Mouse (Mus musculus) CH12.LX (cell line): ENCODE data around the gene Trmt112.

ENCODE experiments used
- CHD2 ChIP-seq: IDR thresholded peaks from 2 replicates; pipeline ENCODE4 v1.6.1; 2011; ENCODE audit warnings: low read length, improper control_type of control experiment
- CTCF ChIP-seq, 2 experiments: IDR thresholded peaks in 1 of 2; conservative IDR thresholded peaks in 1 of 2; 2 replicates each; pipeline ENCODE4 v1.5.1; 2011 to 2012; ENCODE audit warnings: low read depth in 2 of 2, low read length in 2 of 2, improper control_type of control experiment in 1 of 2, inconsistent platforms in 1 of 2, mild to moderate bottlenecking in 1 of 2, moderate library complexity in 1 of 2
- EP300 ChIP-seq: IDR thresholded peaks from 2 replicates; pipeline ENCODE4 v1.6.1; 2011; ENCODE audit warnings: low read length, improper control_type of control experiment
- KAT2A ChIP-seq: IDR thresholded peaks from 2 replicates; pipeline ENCODE4 v1.6.1; 2012; ENCODE audit warnings: low read length, improper control_type of control experiment, inconsistent platforms; ENCODE audit not compliant: insufficient replicate concordance
- MAFK ChIP-seq: IDR thresholded peaks from 2 replicates; pipeline ENCODE4 v1.6.1; 2011; ENCODE audit warnings: low read length, improper control_type of control experiment; ENCODE audit not compliant: insufficient replicate concordance
- MAX ChIP-seq: IDR thresholded peaks from 2 replicates; pipeline ENCODE4 v1.6.1; 2011; ENCODE audit warnings: low read length, improper control_type of control experiment
- MXI1 ChIP-seq: IDR thresholded peaks from 2 replicates; pipeline ENCODE4 v1.6.1; 2011; ENCODE audit warnings: mild to moderate bottlenecking, low read depth, low read length, improper control_type of control experiment
- MYC ChIP-seq: IDR thresholded peaks from 2 replicates; pipeline ENCODE4 v1.6.1; 2011; ENCODE audit warnings: low read depth, mild to moderate bottlenecking, improper control_type of control experiment, low read length
- NELFE ChIP-seq: IDR thresholded peaks from 2 replicates; pipeline ENCODE4 v1.6.1; 2011; ENCODE audit warnings: low read depth, low read length, improper control_type of control experiment
- POLR2A ChIP-seq: IDR thresholded peaks from 2 replicates; pipeline ENCODE4 v1.6.1; 2011; ENCODE audit warnings: low read depth, mild to moderate bottlenecking, improper control_type of control experiment, low read length
- TBP ChIP-seq: conservative IDR thresholded peaks from 2 replicates; pipeline ENCODE4 v1.6.1; 2011; ENCODE audit warnings: low read depth, low read length, improper control_type of control experiment
- TCF12 ChIP-seq: IDR thresholded peaks from 2 replicates; pipeline ENCODE4 v1.6.1; 2014; ENCODE audit warnings: low read depth, mild to moderate bottlenecking, inconsistent platforms, low read length, improper control_type of control experiment
- ZKSCAN1 ChIP-seq: IDR thresholded peaks from 2 replicates; pipeline ENCODE4 v1.6.1; 2012; ENCODE audit warnings: low read depth, inconsistent platforms, low read length, improper control_type of control experiment, borderline replicate concordance
- ZNF384 ChIP-seq: IDR thresholded peaks from 2 replicates; pipeline ENCODE4 v1.6.1; 2012; ENCODE audit warnings: low read depth, low read length, improper control_type of control experiment, inconsistent platforms

- TF ChIP-seq CTCF (conservative IDR thresholded peaks at IDR 0.05 in 1 of 2, IDR thresholded peaks at IDR 0.05 in 1 of 2; ENCODE audit: low read depth in 2 of 2, low read length in 2 of 2) (no peak), CHD2 (no peak), MXI1 (no peak), TBP (no peak), POLR2A (no peak), KAT2A (no peak), EP300 (no peak), TCF12 (no peak), ZNF384 (no peak), MYC (no peak), NELFE (no peak), ZKSCAN1 (no peak), MAFK (no peak), MAX (no peak)
Measured at GRCm38 (mm10) chr19:6877965-6878364, 31.5 kb upstream of the Trmt112 start.
